Mouse (Mus musculus) liver, embryonic 14.5 days (tissue): ENCODE data around the gene Nodal. TPM values are rescaled to one million over a fixed set of nuclear protein-coding genes. Genes with fewer than 3 reads are reported as not detected.

Experiments
- ATAC-seq: fragments of 200-750 bp; cut with Nextera tagmentation; 2 replicates; pipeline ENCODE4 v1.8.0; 2017; ENCODE audit warnings: moderate number of reproducible peaks, mild to moderate bottlenecking, moderate library complexity; ENCODE audit not compliant: insufficient read depth
- DNase-seq, 3 experiments: peaks; one replicate each; pipeline ENCODE4 v3.0.0-alpha.2; 2012 to 2013; ENCODE audit warnings: low read depth in 3 of 3, low spot score in 3 of 3
- H3K27ac ChIP-seq: fragments of 300-500 bp; sonication (generic); 2 replicates; pipeline ENCODE4 v1.5.1; 2014; ENCODE audit warnings: moderate library complexity, mild to moderate bottlenecking, control low read depth, inconsistent platforms
- H3K27me3 ChIP-seq: fragments of 300-500 bp; sonication (generic); 2 replicates; pipeline ENCODE4 v1.6.1; 2014; ENCODE audit warnings: mild to moderate bottlenecking, low read length, moderate library complexity; ENCODE audit not compliant: control insufficient read depth, insufficient read depth
- H3K36me3 ChIP-seq: fragments of 300-500 bp; sonication (generic); replicated peaks from 2 replicates; pipeline ENCODE4 v1.6.1; 2014; ENCODE audit warnings: low read depth; ENCODE audit not compliant: control insufficient read depth, insufficient read depth
- H3K4me1 ChIP-seq, 2 experiments: fragments of 200-500 bp in 1 of 2; fragments of 300-500 bp in 1 of 2; sonication (generic) in 1 of 2; replicated peaks; 2 replicates each; pipeline ENCODE4 v1.6.1; 2012 to 2014; ENCODE audit warnings: antibody characterized with exemption in 1 of 2, inconsistent platforms in 1 of 2, low read length in 1 of 2; ENCODE audit not compliant: control insufficient read depth in 2 of 2, insufficient read depth in 2 of 2
- H3K4me2 ChIP-seq: fragments of 300-500 bp; sonication (generic); 2 replicates; pipeline ENCODE4 v1.6.1; 2014; ENCODE audit warnings: low read depth, mild to moderate bottlenecking, control low read depth, moderate library complexity
- H3K4me3 ChIP-seq, 2 experiments: fragments of 200-500 bp in 1 of 2; fragments of 300-500 bp in 1 of 2; sonication (generic) in 1 of 2; 2 replicates each; pipeline ENCODE4 v1.5.1; 2012 to 2014; ENCODE audit warnings: low read depth in 2 of 2, low read length in 2 of 2, mild to moderate bottlenecking in 2 of 2, control low read depth in 1 of 2, inconsistent platforms in 1 of 2, moderate library complexity in 1 of 2; ENCODE audit not compliant: insufficient read depth in 1 of 2
- H3K9ac ChIP-seq: fragments of 300-500 bp; sonication (generic); replicated peaks from 2 replicates; pipeline ENCODE4 v1.6.1; 2014; ENCODE audit warnings: mild to moderate bottlenecking, control low read depth, moderate library complexity
- H3K9me3 ChIP-seq: fragments of 300-500 bp; sonication (generic); 2 replicates; pipeline ENCODE4 v1.6.1; 2016; ENCODE audit warnings: low read length, mixed read lengths; ENCODE audit not compliant: control insufficient read depth
- CTCF ChIP-seq: IDR thresholded peaks from 2 replicates; pipeline ENCODE4 v1.5.1; 2016; ENCODE audit warnings: antibody characterized with exemption, low read depth, control low read depth
- EP300 ChIP-seq: IDR thresholded peaks from 2 replicates; pipeline ENCODE4 v1.6.1; 2016; ENCODE audit warnings: antibody characterized with exemption, low read depth
- WGBS: fragments of 180-500 bp; shearing (Covaris S2); extraction: QIAGEN DNeasy Blood & Tissue Kit; methylation state at CpG from one replicate; pipeline ENCODE4 v1.1.7; 2014; ENCODE audit not compliant: insufficient replicate concordance; 5-methylcytosine and 5-hydroxymethylcytosine counted together
- polyA plus RNA-seq, 2 experiments: library from polyadenylated mRNA; depleted of rRNA in 1 of 2; stranded (reverse) in 1 of 2; unstranded in 1 of 2; fragments of >200 nt; fragmentation: Nextera tagmentation in 1 of 2; extraction: Ambion mirVana in 1 of 2; gene quantifications; 2 replicates each; pipeline versions ENCODE4 v1.2.1 to v1.2.3; 2012 to 2014

Nodal gene
- polyA plus RNA-seq (2012; rRNA removed) (0.58 and 0.64 TPM in 2 replicates), polyA plus RNA-seq (2014; fragmentation: Nextera tagmentation; extraction: Ambion mirVana) (0.57 and 0.72 TPM in 2 replicates)

DNA sequence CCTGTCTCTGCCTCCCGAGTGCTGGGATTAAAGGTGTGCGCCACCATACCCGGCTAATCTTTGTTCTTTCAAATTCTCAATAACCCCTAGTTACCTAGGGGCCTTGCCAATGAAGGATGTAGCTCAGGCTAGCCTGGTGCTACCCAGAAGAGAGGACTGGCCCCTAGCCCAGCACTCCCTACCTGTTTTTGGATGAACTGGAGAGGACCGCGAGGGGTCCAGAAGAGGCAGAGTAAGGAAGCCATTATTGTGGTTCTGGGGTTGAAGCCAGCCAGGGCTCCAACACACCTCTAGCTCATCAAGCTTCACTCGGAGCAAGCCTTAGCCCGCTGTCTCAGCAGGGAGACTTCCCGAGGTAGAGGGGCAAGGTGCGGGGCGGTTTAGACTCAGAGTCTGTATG is at the start of gene Nodal:
Gene Nodal (plus strand): TSS at position 301 of the 400 bp plus-strand sequence.
- Histone ChIP-seq H3K4me2 (peak within 1 kb of the TSS; percentile 71), H3K4me3 (peak within 1 kb of the TSS; percentile 12 to 48), H3K9ac (peak within 1 kb of the TSS; percentile 24), H3K27me3 (peaks cover 42% of the 10 kb centered on the region), H3K4me1 (peaks cover 22 to 31% of the 10 kb centered on the region in 2 experiments), H3K9me3 (no peaks in the 10 kb centered on the region), H3K27ac (no peak within 1 kb of the TSS), H3K36me3 (no peaks in the 10 kb centered on the region)
- DNase-seq = no peak
- 28% methylated on average over 10 of the region's 10 CpGs for WGBS
- TF ChIP-seq CTCF = 0 out of 2 replicates have a peak, but pooled peaks have one; percentile 21
- TF ChIP-seq EP300 = no peak
- ATAC-seq = no peak

DNA sequence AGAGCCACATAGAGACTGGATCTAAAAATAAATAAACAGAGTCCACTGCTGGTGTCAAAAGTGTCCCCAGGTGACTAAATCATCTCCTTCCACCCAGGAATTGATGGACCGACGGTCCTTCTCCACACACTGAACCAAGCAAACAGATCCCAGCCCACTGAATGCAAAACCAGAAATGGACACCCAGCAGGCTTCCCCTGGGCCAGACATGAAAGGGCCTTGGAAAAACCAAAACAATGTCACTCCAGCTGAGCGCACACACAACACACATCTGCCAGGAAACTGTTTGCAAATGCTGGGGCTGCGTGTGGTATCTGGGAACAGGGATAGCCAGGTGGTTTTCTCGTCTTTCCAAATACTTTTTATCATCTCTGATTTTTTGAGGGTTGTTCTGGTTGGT is 48.0 kb upstream of the Nodal start:
- no peaks in the 10 kb centered on the region for H3K27me3 ChIP-seq
- H3K36me3 ChIP-seq = no peaks in the 10 kb centered on the region
- H3K4me2 ChIP-seq = no peak overlapping the region
- H3K9me3 ChIP-seq = no peaks in the 10 kb centered on the region
- TF ChIP-seq EP300 = no peak
- no peak for TF ChIP-seq CTCF
- H3K4me1 ChIP-seq = peaks cover 0 to 10% of the 10 kb centered on the region in 2 experiments; a peak in 2 of 4 replicates
- no peak for ATAC-seq
- no peak overlapping the region for H3K4me3 ChIP-seq
- DNase-seq = no peak
- H3K9ac ChIP-seq = no peak overlapping the region
- WGBS = 61% methylated on average over 5 of the region's 5 CpGs
- no peak overlapping the region for H3K27ac ChIP-seq

DNA sequence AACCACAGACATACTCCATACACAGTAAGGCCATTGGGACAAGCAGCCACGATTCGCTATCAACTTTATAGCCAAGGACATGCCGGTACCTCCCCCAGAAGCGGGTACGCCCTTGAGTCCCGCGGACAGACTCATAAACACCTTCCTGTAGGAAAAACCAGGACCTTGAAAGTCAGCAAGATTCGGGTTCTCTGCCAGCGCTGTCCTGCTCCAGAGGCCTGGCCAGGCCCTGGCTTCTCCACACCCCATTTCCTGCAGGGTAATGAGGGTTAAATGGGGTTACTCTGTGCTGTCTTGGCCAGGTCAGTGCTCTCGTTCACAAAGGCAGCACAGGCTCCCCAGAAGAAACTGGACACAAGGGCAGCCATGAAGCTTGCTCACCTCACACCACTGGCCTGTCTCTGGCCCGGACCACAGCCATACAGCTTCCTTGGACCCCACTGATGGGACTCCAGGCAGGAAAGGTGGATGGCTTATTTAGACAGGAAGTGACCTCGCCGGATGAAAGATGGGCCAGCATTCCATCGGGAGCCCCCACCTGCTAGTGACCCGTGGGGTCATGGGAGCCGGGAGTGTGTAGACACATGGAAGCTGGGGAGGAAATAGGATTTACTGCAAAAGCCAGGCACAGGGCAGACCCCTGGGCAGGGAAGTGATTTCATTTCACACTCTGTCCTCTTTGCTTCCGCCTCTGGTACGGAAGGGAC is 47.3 kb upstream of the Nodal start:
- DNase-seq (no peak), ATAC-seq (peak; percentile 31; the same call in 1 of the 2 replicates)
- Histone ChIP-seq H3K4me1 (peaks cover 0 to 17% of the 10 kb centered on the region in 2 experiments; a peak in 2 of 4 replicates), H3K4me2 (no peak overlapping the region), H3K27ac (no peak overlapping the region), H3K36me3 (no peaks in the 10 kb centered on the region), H3K27me3 (no peaks in the 10 kb centered on the region), H3K9me3 (no peaks in the 10 kb centered on the region), H3K9ac (no peak overlapping the region), H3K4me3 (no peak overlapping the region)
- WGBS = 55% methylated on average over 18 of the region's 18 CpGs
- TF ChIP-seq CTCF (no peak), EP300 (no peak)

DNA sequence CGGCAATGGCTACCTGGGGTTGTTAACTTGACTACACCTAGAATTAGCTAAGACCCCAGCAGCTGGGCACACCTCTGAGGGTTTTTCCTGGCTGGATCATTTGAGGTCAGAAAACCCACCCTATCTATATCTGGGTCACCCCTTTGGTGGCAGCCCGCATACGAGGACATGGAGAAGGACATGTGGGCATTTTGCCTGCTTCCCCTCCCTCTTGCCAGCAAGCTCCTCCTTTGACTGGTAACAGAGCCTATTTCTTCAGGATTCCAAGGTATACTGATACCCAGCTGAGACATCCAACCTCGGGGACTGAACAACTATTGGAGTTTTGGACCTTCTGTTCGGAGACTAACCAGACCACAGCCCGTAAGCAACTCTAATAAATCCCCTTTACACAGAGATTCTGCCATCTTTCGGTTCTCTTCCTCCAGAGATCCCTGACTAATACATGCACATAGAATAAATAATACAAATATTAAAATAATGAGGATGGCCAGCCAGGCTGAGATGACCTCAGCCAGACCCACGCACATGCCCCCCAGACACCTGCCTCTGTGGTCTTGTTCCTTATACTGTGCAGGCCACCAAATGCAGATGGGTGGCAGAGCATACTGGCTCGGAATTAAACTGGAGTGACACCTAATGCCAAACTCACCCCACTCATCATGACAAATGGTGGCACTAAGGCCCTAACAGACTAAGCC is 45.7 kb upstream of the Nodal start:
- H3K27ac ChIP-seq = no peak overlapping the region
- H3K9ac ChIP-seq = no peak overlapping the region
- no peaks in the 10 kb centered on the region for H3K9me3 ChIP-seq
- no peak overlapping the region for H3K4me3 ChIP-seq
- no peak overlapping the region for H3K4me2 ChIP-seq
- DNase-seq = no peak
- no peaks in the 10 kb centered on the region for H3K36me3 ChIP-seq
- no peak for ATAC-seq
- H3K4me1 ChIP-seq = peaks cover 0 to 18% of the 10 kb centered on the region in 2 experiments; a peak in 2 of 4 replicates
- no peaks in the 10 kb centered on the region for H3K27me3 ChIP-seq
- WGBS = 64% methylated on average over 9 of the region's 9 CpGs
- TF ChIP-seq CTCF (no peak), EP300 (no peak)

DNA sequence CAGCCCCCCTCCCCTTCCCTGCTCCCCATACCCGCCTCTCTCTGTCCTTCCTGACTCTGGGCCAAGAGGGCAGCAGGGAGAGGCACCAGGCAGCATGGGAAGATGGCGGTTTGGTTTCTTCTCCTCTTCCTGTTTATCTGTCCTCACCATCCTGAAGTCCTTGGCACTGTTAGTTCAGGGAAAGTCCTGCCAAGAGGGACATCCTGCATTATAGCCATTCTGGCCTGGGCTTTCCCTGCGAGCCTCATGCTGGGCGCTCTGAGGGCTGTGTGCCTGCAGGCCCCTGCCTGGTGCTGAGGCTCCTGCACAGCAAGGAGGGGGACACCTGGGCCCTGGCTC is 45.2 kb upstream of the Nodal start:
- Histone ChIP-seq H3K27ac (no peak overlapping the region), H3K9ac (no peak overlapping the region), H3K4me2 (no peak overlapping the region), H3K9me3 (no peaks in the 10 kb centered on the region), H3K36me3 (no peaks in the 10 kb centered on the region), H3K27me3 (no peaks in the 10 kb centered on the region), H3K4me3 (no peak overlapping the region), H3K4me1 (peaks cover 0 to 18% of the 10 kb centered on the region in 2 experiments; a peak in 2 of 4 replicates)
- DNase-seq (no peak), ATAC-seq (no peak)
- 58% methylated on average over 4 of the region's 4 CpGs for WGBS
- TF ChIP-seq EP300 (no peak), CTCF (no peak)
